Mouse (Mus musculus): ENCODE measurements around the gene Eno3.

Eno3 gene

GRCm38 (mm10) chr11:70658521-70658920 lies 1.5 kb downstream of the Eno3 start:
- no peak for DNase-seq

DNA sequence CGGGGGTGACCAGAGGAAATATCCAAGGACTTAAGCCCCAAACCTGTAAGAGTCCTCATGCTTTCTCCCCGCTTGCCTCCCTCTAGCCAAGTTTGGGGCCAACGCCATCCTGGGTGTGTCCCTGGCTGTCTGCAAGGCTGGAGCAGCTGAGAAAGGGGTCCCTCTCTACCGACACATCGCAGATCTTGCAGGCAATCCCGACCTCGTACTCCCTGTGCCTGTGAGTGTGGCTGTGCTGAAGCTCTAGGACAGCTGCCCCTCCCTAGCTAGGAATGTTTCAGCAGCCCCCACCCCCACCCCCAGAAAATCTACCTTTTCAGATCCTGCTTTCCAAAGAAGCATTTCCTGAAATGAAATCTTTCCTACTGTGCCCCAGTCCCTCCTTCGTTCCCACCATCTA lies 1.9 kb downstream of the Eno3 start:
- DNase-seq = no peak

DNA sequence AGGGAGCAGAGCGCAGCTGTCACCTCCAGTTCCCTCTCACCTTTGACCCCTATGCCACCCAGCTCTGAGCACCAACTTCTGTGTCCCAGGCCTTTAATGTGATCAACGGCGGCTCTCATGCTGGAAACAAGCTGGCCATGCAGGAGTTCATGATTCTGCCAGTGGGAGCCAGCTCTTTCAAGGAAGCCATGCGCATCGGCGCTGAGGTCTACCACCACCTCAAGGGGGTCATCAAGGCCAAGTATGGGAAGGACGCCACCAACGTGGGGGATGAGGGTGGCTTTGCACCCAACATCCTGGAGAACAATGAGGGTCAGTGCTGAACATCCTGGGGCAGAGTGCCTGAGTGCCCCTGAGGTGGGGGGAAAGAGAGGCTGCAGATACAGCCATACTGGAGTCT lies 3.6 kb downstream of the Eno3 start:
- no peak for DNase-seq

DNA sequence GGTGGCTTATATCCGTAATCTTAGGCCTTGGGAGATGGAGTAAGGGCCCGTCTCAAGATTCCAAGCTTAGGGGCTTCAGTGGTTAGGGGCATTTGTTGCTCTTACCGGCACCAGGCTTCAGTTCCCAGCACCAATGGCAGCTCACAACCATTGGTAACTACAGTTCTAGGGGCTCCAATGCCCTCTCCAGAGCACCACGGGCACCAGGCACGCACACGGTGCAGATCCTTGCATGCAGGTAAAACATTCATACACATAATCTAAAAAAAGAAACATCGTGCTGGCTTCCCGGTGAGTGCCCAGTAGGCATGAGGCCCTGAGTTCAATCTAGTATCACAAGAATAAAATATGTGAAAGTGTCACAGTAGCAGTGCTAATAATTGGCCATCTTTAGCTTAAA lies 6.1 kb downstream of the Eno3 start:
- no peak for DNase-seq

GRCm38 (mm10) chr11:70663957-70664356 lies 7.0 kb downstream of the Eno3 start:
- DNase-seq = no peak

DNA sequence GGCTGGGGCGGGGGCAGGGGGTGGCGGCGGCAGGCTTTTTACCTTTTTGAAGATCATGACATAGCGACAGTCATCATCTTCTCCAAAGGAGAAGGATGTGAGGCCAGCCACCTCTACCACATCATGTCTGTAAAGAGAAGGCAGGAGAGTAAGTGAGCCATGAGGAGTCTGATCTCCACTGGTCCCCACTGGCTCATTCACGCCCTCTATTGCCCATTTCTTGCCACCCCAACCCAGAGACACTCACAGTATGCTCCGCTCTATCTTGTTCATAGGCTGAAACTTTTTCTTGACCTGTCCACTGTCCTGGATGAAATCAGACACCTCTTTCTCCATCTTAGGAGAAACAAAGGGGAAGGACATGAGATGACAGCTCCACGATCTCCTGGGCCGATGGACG lies 7.7 kb downstream of the Eno3 start:
- DNase-seq = no peak

DNA sequence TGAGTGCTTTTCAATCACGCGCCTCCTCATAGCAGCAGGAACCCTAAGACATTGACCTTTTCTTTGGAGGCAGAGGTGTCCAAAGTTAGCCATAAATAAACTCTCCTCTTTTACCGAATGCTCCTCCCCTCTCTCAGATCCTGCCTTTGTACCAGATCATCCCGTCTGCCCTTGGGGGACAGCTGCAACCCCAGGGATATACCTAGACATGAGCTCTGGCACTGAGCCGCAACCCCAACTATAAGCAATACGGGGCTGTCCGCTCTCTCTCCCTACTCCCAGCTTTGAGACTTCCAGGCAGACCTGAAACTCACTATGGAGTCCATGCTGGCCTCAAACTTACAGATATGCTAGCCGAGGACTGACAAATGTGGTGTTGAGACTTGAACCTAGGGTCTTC lies 9.7 kb downstream of the Eno3 start:
- DNase-seq = no peak

DNA sequence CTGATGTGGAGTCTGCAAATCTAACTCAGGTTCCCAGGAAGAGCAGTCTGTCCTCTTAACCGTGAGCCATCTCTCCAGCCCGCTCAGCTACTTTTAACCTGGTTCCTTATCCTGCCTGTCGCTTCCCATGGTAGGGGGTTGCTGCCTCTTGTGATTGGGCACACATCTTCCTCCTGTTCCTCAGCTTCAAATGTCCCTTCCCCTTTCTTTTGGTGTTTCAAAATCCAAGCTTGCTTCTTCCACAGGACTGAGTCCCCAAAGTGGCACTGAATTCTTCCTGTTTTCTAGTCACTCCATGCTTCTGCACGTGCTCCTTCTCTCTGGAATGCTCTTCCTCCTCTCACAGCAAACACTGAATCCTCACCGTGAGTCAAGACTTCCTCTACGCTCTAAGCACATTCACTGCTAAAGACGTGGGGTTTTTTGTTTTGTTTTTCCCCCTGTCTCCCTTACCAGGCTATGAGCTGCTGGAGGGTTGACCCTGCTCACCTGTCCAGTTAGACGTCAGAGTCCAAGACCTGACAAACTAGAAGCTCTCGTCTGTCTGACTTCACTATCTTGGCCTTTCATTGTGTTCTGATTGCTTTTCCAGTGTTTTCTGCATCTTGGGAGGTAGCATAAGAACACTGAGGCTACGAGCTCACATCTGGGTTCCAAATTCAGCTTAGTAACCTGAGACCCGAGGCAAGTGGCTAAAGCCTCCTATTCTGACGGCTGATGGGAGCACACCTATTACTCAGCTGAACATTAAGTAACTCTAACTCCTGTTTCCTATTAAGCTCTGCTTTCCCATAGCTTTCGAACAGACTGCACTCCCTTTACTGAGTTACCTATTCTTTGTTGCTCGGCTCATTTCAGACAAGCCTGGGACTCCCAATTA lies 10.5 kb downstream of the Eno3 start:
- DNase-seq = no peak

GRCm38 (mm10) chr11:70668335-70668770 lies 11.4 kb downstream of the Eno3 start:
- DNase-seq = no peak

DNA sequence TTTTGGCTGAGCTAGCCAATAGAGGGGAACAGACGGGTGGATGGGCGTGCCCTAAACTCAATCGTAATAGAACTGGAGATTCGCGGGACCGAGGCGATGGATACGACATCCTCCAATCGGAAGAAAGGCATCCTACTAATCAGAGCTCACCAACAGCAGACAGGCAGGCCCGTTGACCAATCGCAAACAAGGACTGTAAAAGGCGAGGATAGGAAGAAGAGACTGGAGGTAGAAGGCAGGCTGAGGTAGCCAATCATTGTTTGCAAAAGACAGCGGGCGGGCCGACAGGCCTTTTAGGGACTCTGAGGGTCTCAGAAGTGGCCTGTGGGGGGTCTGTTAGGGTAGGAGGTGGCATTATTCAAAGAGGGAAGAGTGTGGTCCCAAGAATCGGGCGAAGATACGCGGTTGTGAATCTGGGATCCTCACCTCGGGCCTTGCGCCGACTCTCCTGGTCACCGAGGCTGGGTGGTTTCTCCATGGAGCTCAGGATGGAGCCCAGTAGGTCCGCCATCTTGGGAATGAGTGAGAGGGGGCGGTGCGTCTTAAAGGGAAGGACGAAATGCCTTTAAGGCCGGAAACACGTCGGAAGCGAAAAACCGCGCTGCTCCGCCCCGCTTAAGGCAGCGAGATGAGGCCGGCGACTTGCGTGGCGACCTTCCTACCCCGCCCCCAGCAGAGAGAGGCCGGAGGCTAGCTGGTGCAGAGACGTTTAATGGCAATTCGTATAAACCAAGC lies 11.9 kb downstream of the Eno3 start, which contains the start of gene Spag7:
Gene Spag7 (minus strand): TSS at position 646 of the 735 bp plus-strand sequence.
- peak; percentile 99 for DNase-seq

DNA sequence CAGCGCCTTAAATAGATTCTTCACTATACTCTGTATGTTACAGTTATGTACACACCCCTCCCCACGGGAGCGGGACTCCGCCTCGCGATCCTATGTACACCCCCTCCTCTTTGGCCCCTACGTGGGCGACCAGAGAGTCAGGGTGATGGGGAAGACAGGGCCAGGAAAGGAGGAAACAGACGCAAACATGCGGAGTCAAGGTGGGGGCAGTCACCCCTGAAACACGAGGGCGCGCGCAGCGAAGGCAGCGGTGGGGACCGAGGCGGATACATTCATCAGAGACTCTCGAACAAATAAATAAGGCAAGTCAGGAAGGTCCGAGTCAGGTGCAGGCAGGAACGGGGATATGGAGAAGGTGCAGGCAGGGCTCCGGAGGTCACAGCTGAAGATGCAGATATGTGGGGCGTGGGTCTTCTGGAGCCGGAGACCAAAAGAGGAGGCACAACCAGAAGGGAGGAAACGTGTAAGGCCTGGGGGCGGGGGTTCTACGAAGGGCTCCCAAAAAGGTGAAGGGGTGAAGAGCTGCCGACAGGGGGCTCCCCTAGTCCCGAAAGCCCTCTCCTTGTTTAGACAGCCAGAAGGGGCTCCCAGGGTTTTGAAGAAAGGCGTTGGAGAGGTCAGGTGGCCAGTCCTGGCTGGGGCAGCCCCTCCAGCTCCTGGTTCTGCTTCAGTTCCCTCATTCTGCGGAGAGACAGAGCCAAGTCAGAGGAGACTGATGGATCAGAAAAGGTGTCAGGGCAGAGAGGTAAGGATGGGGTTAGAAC lies 12.8 kb downstream of the Eno3 start:
- peak; percentile 78 for DNase-seq

GRCm38 (mm10) chr11:70670483-70670882 lies 13.5 kb downstream of the Eno3 start:
- no peak for DNase-seq

- DNase-seq = peak; percentile 36
Observed at GRCm38 (mm10) chr11:70671333-70672047, 14.5 kb downstream of the Eno3 start.

GRCm38 (mm10) chr11:70674014-70674413 lies 17.0 kb downstream of the Eno3 start:
- DNase-seq = no peak

DNA sequence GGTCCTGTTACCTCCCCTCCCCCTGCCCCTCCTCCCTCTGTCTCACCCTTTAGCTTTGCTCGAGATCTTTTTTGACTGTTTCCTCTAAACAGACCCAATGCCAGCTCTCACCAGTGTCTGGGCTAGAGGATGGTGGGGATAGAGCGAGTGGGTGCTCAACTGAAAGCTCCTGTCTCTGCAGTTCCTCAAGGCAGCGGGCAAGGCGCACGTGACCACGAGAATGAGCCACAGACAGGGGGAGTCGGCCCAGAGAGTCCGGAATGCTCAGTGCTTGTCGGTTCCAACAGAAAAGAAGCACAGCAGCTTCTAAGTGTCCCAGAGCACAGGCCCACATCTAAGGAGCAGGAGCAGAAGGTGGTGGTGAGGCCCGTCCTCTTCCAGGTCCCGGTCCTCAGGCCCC lies 17.5 kb downstream of the Eno3 start:
- DNase-seq = no peak

DNA sequence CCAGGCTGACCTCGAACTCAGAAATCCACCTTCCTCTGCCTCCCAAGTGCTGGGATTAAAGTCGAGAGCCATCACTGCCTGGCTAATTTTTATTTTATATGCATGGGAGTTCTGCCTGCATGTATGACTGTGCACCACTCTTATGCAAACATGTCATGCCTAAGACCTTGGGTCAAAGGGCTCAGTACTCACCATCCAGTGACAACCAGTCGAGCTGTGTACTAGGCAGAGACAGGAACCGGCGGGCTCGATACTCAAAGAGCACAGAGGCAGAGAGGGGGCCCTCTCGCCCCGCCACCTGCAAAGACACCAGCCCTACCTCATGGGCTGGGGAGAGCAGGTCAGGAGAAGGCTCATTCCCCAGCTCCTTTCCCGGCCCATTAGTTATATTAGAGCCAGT lies 21.1 kb downstream of the Eno3 start:
- no peak for DNase-seq

DNA sequence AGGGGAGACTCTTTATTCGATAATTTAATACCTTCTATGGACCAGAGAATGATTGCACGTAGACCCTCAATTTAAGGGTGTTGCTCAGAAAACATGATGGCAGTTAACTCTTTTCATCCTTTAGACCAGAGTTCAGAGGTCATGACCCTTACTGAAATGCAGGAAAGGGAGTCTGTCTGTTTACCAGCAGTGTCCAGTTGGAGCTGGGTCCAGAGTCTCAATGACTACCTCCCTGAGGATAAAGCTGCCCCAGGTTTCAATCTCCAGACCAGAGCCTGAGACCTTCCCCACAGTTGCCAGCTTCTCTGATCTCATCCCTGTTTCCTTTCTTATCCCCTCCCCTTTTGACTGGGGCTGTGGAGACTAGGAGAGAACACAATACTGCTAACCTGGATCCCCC lies 21.6 kb downstream of the Eno3 start:
- no peak for DNase-seq

DNA sequence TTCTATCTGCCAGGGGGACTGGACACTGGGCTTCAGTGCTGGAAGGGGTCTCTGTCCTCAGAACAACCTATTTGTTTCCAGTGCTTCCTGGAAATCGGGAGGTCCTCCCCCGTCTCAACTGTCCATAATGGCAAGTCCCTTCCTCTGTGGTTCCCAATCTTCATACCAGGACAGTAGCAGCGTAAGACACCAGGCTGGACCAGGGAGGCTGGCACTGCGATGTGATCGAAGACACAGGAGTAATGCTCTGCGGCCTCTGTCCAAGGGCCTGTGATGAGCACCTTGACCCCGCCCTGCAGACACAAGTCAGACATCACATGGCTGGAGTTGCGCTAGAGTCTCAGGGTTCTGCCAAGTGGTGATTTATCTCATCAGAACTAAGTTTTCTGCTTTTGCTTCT lies 22.4 kb downstream of the Eno3 start:
- no peak for DNase-seq

GRCm38 (mm10) chr11:70679894-70680293 lies 22.9 kb downstream of the Eno3 start:
- DNase-seq = no peak

GRCm38 (mm10) chr11:70681170-70681569 lies 24.2 kb downstream of the Eno3 start:
- no peak for DNase-seq

- peak; percentile 30 for DNase-seq
Observed at GRCm38 (mm10) chr11:70681897-70682581, 25.0 kb downstream of the Eno3 start.

GRCm38 (mm10) chr11:70683640-70684039 lies 26.6 kb downstream of the Eno3 start:
- no peak for DNase-seq

Data from kidney, postnatal 14 days (tissue).